Mouse (Mus musculus): Measurements from ENCODE around the gene Babam2.

DNA sequence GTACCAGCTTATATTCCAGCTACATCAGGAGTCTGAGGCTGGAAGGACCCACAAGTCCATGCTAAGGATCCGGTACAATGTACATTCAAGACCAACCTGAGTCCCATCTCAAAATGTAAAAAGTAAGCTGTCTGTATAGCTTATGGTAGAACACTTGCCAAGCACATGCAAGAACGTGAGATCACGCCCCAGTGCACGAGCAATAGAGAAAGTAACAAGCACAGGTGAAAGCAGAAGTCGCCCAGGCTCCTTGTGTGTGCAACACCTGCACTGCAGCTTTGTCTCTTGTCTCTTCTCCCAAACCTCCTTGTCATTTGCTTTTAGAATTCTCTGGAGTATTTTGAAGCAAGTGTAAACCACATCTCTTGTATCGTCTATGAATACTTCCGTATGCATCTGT is 317.3 kb downstream of the Babam2 start:
- TF ChIP-seq CTCF (IDR thresholded peaks at IDR 0.05), result no peak
- no peak for TF ChIP-seq POLR2A (IDR thresholded peaks at IDR 0.05; ENCODE audit: insufficient read depth, low read depth, low read length)
- no peak for TF ChIP-seq EP300 (IDR thresholded peaks at IDR 0.05; ENCODE audit: insufficient read depth, low read depth, low read length)
